Mouse (Mus musculus) MEL (cell line): ENCODE measurements around the gene Tex26. TPM values are rescaled to one million over a fixed set of nuclear protein-coding genes. Genes with fewer than 3 reads are reported as not detected.
A peak's percentile ranks its signal among the peaks of the same experiment; 100 is the strongest.

Experiments
- DNase-seq: peaks from one replicate; pipeline ENCODE4 v3.0.0; 2011; ENCODE audit warnings: low read depth, low spot score
- H3K27ac ChIP-seq: 2 replicates; pipeline ENCODE4 v1.5.1; 2012; ENCODE audit warnings: low read depth, mild to moderate bottlenecking, control low read depth, low read length, moderate library complexity; ENCODE audit not compliant: control insufficient read depth
- H3K27me3 ChIP-seq, 2 experiments: fragments of 150-350 bp in 1 of 2; sonication (generic) in 1 of 2; 2 replicates each; pipeline ENCODE4 v1.6.1; 2012; ENCODE audit warnings: low read length in 2 of 2, mild to moderate bottlenecking in 2 of 2, improper control_type of control experiment in 1 of 2, moderate library complexity in 1 of 2; ENCODE audit not compliant: insufficient read depth in 2 of 2, control insufficient read depth in 1 of 2
- H3K36me3 ChIP-seq, 2 experiments: 2 replicates each; pipeline ENCODE4 v1.6.1; 2012 to 2014; ENCODE audit warnings: low read length in 2 of 2, improper control_type of control experiment in 1 of 2, inconsistent platforms in 1 of 2, mild to moderate bottlenecking in 1 of 2; ENCODE audit not compliant: insufficient read depth in 2 of 2, control insufficient read depth in 1 of 2
- H3K4me1 ChIP-seq, 2 experiments: fragments of 150-350 bp in 1 of 2; sonication (generic) in 1 of 2; 2 replicates each; pipeline ENCODE4 v1.6.1; 2012; ENCODE audit warnings: low read length in 2 of 2, improper control_type of control experiment in 1 of 2, mild to moderate bottlenecking in 1 of 2; ENCODE audit not compliant: insufficient read depth in 2 of 2, control insufficient read depth in 1 of 2
- H3K4me3 ChIP-seq, 2 experiments: fragments of 150-350 bp in 1 of 2; sonication (generic) in 1 of 2; 2 replicates each; pipeline ENCODE4 v1.5.1; 2012; ENCODE audit warnings: low read depth in 2 of 2, low read length in 2 of 2, mild to moderate bottlenecking in 2 of 2, moderate library complexity in 2 of 2, control low read depth in 1 of 2, improper control_type of control experiment in 1 of 2; ENCODE audit not compliant: control insufficient read depth in 1 of 2, insufficient read depth in 1 of 2
- H3K79me2 ChIP-seq: 2 replicates; pipeline ENCODE4 v1.6.1; 2012; ENCODE audit warnings: mild to moderate bottlenecking, low read length, moderate library complexity; ENCODE audit not compliant: control insufficient read depth, poor library complexity, insufficient read depth
- H3K9ac ChIP-seq: 2 replicates; pipeline ENCODE4 v1.6.1; 2012; ENCODE audit warnings: low read depth, mild to moderate bottlenecking, control low read depth, low read length, moderate library complexity; ENCODE audit not compliant: control insufficient read depth, poor library complexity, severe bottlenecking
- H3K9me3 ChIP-seq: fragments of 150-350 bp; sonication (generic); replicated peaks from 2 replicates; pipeline ENCODE4 v1.6.1; 2012; ENCODE audit warnings: mild to moderate bottlenecking, low read length, improper control_type of control experiment, moderate library complexity; ENCODE audit not compliant: insufficient read depth
- BHLHE40 ChIP-seq: IDR thresholded peaks from 2 replicates; pipeline ENCODE4 v1.6.1; 2012; ENCODE audit warnings: low read depth, mild to moderate bottlenecking, inconsistent platforms, low read length, improper control_type of control experiment, borderline replicate concordance
- CTCF ChIP-seq, 3 experiments: IDR thresholded peaks in 2 of 3; conservative IDR thresholded peaks in 1 of 3; 2 replicates each; pipeline ENCODE4 v1.5.1; 2011 to 2012; ENCODE audit warnings: low read length in 3 of 3, low read depth in 2 of 3, mild to moderate bottlenecking in 2 of 3, improper control_type of control experiment in 1 of 3, inconsistent platforms in 1 of 3, mixed read lengths in 1 of 3, moderate library complexity in 1 of 3; ENCODE audit not compliant: control insufficient read depth in 1 of 3, insufficient read depth in 1 of 3, poor library complexity in 1 of 3, severe bottlenecking in 1 of 3
- ELF1 ChIP-seq: IDR thresholded peaks from 2 replicates; pipeline ENCODE4 v1.6.1; 2014; ENCODE audit warnings: low read depth, mild to moderate bottlenecking, inconsistent platforms, low read length, improper control_type of control experiment, moderate library complexity
- GATA1 ChIP-seq: IDR thresholded peaks from 2 replicates; pipeline ENCODE4 v1.6.1; 2011; ENCODE audit warnings: low read depth, low read length, improper control_type of control experiment
- MAX ChIP-seq: IDR thresholded peaks from 2 replicates; pipeline ENCODE4 v1.6.1; 2011; ENCODE audit warnings: low read length, improper control_type of control experiment
- MAZ ChIP-seq: IDR thresholded peaks from 2 replicates; pipeline ENCODE4 v1.6.1; 2012; ENCODE audit warnings: low read depth, mild to moderate bottlenecking, inconsistent platforms, low read length, improper control_type of control experiment
- MYB ChIP-seq: IDR thresholded peaks from 2 replicates; pipeline ENCODE4 v1.6.1; 2011; ENCODE audit warnings: mild to moderate bottlenecking, low read depth, low read length, improper control_type of control experiment
- NELFE ChIP-seq: IDR thresholded peaks from 2 replicates; pipeline ENCODE4 v1.6.1; 2011; ENCODE audit warnings: low read depth, low read length, improper control_type of control experiment
- POLR2AphosphoS2 ChIP-seq: IDR thresholded peaks from 2 replicates; pipeline ENCODE4 v1.6.1; 2011; ENCODE audit warnings: low read length, improper control_type of control experiment
- RAD21 ChIP-seq: IDR thresholded peaks from 2 replicates; pipeline ENCODE4 v1.6.1; 2011; ENCODE audit warnings: mild to moderate bottlenecking, low read depth, low read length, improper control_type of control experiment
- SIN3A ChIP-seq: IDR thresholded peaks from 2 replicates; pipeline ENCODE4 v1.6.1; 2012; ENCODE audit warnings: low read length, improper control_type of control experiment, inconsistent platforms
- SMC3 ChIP-seq: IDR thresholded peaks from 2 replicates; pipeline ENCODE4 v1.6.1; 2011; ENCODE audit warnings: low read depth, low read length, improper control_type of control experiment
- USF1 ChIP-seq: IDR thresholded peaks from 2 replicates; pipeline ENCODE4 v1.6.1; 2014; ENCODE audit warnings: low read depth, mild to moderate bottlenecking, inconsistent platforms, low read length, improper control_type of control experiment, moderate library complexity
- USF2 ChIP-seq, 2 experiments: IDR thresholded peaks; 2 replicates each; pipeline ENCODE4 v1.6.1; 2011 to 2012; ENCODE audit warnings: improper control_type of control experiment in 2 of 2, low read length in 2 of 2, borderline replicate concordance in 1 of 2, inconsistent platforms in 1 of 2, low read depth in 1 of 2, mild to moderate bottlenecking in 1 of 2; ENCODE audit not compliant: insufficient read depth in 1 of 2
- polyA plus RNA-seq, 2 experiments: library from polyadenylated mRNA; stranded (reverse) in 1 of 2; unstranded in 1 of 2; fragments of >175 nt in 1 of 2; fragments of >200 nt in 1 of 2; gene quantifications; 2 replicates each; pipeline versions ENCODE4 v1.2.1 to v1.2.4; 2012; ENCODE audit warnings: low replicate concordance in 2 of 2, low read depth in 1 of 2; ENCODE audit not compliant: insufficient read length in 2 of 2, insufficient read depth in 1 of 2, missing spikeins in 1 of 2
- total RNA-seq: library from RNA; depleted of rRNA; stranded (reverse); fragments of 300-350 nt; gene quantifications from 2 replicates; pipeline ENCODE4 v1.2.3, GENCODE M21; 2012

Gene Tex26
- total and polyA plus RNA-seq, 3 experiments, result not detected

GRCm38 (mm10) chr5:149456544-149456943, 17.1 kb downstream of the Tex26 start:
- Histone ChIP-seq H3K4me1 (no peaks in the 10 kb centered on the region), H3K4me3 (no peak overlapping the region), H3K9ac (no peak overlapping the region), H3K79me2 (no peaks in the 10 kb centered on the region), H3K9me3 (no peaks in the 10 kb centered on the region), H3K27me3 (peaks cover 0 to 2% of the 10 kb centered on the region in 2 experiments; a peak in 1 of 4 replicates), H3K27ac (no peak overlapping the region), H3K36me3 (no peaks in the 10 kb centered on the region)
- peak; percentile 25 for DNase-seq
- peak; percentile 32 to 64 (median 56) for TF ChIP-seq CTCF (IDR thresholded peaks at IDR 0.05 in 2 of 3, conservative IDR thresholded peaks at IDR 0.05 in 1 of 3; ENCODE audit: control insufficient read depth in 1 of 3, insufficient read depth in 1 of 3, low read depth in 2 of 3, low read length in 3 of 3, poor library complexity in 1 of 3, severe bottlenecking in 1 of 3)
- peak; percentile 23 for TF ChIP-seq RAD21
- no peak for TF ChIP-seq NELFE

- no peaks in the 10 kb centered on the region for H3K9me3 ChIP-seq
- H3K79me2 ChIP-seq, result no peaks in the 10 kb centered on the region
- DNase-seq, result no peak
- no peak overlapping the region for H3K9ac ChIP-seq
- H3K36me3 ChIP-seq, result no peaks in the 10 kb centered on the region
- H3K4me3 ChIP-seq, result no peak overlapping the region
- TF ChIP-seq MAX (no peak), CTCF (IDR thresholded peaks at IDR 0.05 in 2 of 3, conservative IDR thresholded peaks at IDR 0.05 in 1 of 3; ENCODE audit: control insufficient read depth in 1 of 3, insufficient read depth in 1 of 3, low read depth in 2 of 3, low read length in 3 of 3, poor library complexity in 1 of 3, severe bottlenecking in 1 of 3) (no peak), ELF1 (no peak), USF2 (IDR thresholded peaks at IDR 0.05; ENCODE audit: borderline replicate concordance in 1 of 2, insufficient read depth in 1 of 2, low read depth in 1 of 2, low read length in 2 of 2) (no peak), SMC3 (no peak), SIN3A (no peak), POLR2AphosphoS2 (no peak)
- no peaks in the 10 kb centered on the region for H3K27me3 ChIP-seq
- H3K4me1 ChIP-seq, result no peaks in the 10 kb centered on the region
- no peak overlapping the region for H3K27ac ChIP-seq
These were observed 22.6 kb downstream of the Tex26 start for GRCm38 (mm10) chr5:149462071-149462470.

- Histone ChIP-seq H3K36me3 (no peaks in the 10 kb centered on the region), H3K9me3 (no peaks in the 10 kb centered on the region), H3K27me3 (peaks cover 0 to 2% of the 10 kb centered on the region in 2 experiments; a peak in 3 of 4 replicates), H3K9ac (no peak overlapping the region), H3K27ac (no peak overlapping the region), H3K4me1 (no peaks in the 10 kb centered on the region)
- no peak for DNase-seq
- no peak for TF ChIP-seq GATA1
- TF ChIP-seq BHLHE40, result no peak
- no peak for TF ChIP-seq MAZ
- no peak for TF ChIP-seq MYB
- TF ChIP-seq USF1, result no peak
- no peak for TF ChIP-seq NELFE
- TF ChIP-seq, all 39 proteins: peak for 0
- no peaks in the 10 kb centered on the region for H3K79me2 ChIP-seq
- H3K4me3 ChIP-seq, result no peak overlapping the region
These were observed 25.8 kb downstream of the Tex26 start for GRCm38 (mm10) chr5:149465305-149465704.
